Mouse (Mus musculus): ENCODE measurements around the gene Tsc22d4.

DNA sequence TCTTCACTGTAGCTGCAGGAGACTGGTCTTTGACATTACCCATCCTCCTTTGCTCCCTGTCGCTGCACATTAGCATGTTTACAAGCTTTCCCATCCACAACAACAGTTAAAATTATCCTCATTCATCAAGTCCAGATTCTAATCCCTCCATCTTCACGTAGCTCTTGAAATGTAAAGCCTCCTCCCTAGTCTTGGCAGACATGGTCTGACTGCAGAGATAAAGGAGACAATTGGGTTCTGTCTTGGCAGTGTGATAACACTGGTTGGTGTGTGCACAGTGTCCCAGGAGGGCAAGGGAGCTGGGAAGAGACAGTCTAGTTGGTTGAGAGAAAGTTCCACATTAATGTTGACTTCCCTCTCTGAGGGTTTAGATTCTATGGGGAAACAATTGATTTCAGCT, 45.7 kb upstream of the Tsc22d4 start:
- TF ChIP-seq CTCF (IDR thresholded peaks at IDR 0.05; ENCODE audit: extremely low read depth, insufficient read depth, insufficient read length, insufficient replicate concordance) (no peak), POLR2A (IDR thresholded peaks at IDR 0.05; ENCODE audit: low read depth, low read length) (no peak)

All from spleen, adult 2 months (tissue).